Mouse (Mus musculus) neutrophil, adult 5-6 weeks (primary cell): ENCODE results near the gene Mmel1. TPM values are rescaled to one million over a fixed set of nuclear protein-coding genes. Genes with fewer than 3 reads are reported as not detected.

Experiments used
- ATAC-seq: fragments of 151-379, 151-347 bp; 2 replicates; pipeline ENCODE4 v1.8.0; 2017; ENCODE audit warnings: mild to moderate bottlenecking, moderate TSS enrichment; ENCODE audit not compliant: insufficient number of reproducible peaks, poor library complexity, low FRiP score, severe bottlenecking; ENCODE audit errors: extremely low read depth
- total RNA-seq: library from RNA; stranded (forward); fragments of 200-1000 nt; gene quantifications from 2 replicates; pipeline ENCODE4 v1.2.3, GENCODE M21; 2017

The Mmel1 gene
- total RNA-seq, 1 experiment from 2014 or later, result not detected

DNA sequence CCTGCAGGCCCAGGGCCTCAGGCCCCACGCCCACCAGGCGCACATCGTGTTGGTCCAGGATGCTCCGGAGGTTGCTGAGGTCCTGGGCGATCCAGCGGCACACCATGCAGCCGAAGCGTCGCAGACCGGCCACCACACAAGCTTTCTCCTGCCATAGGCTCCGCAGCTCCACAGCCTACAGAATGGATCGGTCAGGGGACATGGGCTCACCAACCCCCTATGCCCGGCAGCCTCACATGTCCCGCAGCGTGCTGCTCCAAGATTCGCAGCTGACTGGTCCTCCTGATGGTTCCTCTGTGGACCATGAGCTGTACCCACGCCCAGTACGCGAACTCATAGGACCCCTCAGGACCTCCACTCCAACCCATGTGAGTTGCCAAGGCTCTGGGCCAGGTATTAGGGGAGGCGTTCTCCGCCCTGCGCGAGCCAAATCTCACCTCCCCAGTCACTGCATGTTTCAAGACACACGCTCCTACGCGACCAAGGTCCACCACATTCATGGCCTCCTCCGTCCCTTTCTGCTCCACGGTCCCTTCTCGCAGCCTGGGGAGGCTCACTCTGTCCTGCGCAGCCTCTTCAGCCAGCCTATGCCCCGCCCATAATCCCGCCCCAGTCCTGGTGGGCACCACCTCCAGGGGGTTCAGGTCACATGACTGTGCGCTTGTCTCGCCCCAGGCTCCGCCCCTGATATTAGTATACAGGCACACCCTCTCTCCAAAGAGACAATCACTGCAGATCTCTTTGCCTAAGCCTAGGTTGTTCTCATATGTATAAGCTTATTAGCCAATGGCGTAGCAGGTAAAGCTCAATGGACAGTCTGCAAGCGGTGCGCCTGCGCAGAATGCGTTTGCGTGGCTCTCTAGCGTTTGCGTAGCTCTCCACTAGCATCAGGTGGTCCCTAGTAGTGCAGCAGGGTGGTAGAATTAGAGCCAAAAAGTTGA lies 29.4 kb downstream of the Mmel1 start, which contains the start of gene Fam213b:
Gene Fam213b, minus strand, starts transcription at position 630 of the 941 bp plus-strand sequence.
- peak; percentile 80 for ATAC-seq

DNA sequence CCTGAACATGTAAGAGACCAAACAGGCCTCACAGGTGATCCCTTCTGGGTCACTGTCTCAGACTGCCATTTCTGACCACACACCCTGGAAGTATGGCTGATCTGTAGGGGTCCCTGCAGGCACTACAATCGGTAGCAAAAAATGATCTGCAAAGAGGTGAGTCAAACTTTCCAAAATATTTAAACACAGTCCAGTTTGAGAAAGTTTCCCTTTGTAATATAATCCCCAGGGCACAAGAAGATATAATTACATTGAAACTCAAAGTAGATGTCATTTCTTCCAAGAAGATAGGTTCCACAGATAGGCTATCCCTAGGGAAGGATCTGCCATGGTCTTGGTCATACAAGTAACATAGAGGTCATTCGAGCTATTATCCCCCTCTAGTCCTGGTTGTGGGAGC lies 33.0 kb downstream of the Mmel1 start:
- ATAC-seq, result no peak

DNA sequence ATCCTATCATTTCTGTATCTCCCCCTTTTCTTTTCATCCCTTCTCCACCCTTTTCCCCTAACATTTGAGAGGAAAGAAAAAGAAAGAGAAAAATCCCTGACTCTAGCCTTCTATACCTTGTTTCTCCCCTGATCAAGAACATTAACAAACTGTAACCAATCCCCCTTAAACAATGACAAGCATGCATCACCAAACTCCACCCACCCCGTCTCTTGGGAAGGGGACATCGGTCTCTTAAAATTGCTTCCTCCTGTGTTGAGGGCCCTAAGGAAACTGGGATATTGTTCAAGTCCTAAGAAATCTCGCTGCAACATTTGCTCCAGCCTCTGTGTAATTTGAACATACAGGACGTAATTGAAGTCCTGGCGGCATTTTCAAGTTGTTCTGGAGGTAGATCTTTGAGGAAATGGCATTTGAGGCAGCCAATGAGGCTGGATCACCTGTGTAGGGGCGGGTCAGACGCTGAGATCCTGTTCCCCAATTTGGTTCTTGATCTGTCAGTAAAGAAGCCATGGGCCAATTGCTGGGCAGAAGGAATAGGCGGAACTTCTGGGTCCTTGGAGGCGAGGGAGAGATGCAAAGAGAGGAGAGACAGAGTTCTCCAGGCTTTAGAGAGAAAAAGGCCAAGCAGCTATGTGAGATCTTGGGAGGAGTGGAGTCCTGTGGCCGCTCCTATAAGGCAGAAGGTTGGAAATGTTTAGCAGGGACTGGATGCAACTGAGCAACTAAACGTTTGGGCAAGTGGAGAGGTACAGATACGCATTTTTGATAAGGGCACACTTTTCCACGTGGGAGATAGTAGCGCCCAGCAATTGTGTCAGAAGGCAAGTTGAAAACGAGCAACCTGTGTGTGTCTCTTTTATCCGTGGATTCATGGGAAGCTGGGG lies 35.0 kb downstream of the Mmel1 start:
- peak; percentile 95 for ATAC-seq

DNA sequence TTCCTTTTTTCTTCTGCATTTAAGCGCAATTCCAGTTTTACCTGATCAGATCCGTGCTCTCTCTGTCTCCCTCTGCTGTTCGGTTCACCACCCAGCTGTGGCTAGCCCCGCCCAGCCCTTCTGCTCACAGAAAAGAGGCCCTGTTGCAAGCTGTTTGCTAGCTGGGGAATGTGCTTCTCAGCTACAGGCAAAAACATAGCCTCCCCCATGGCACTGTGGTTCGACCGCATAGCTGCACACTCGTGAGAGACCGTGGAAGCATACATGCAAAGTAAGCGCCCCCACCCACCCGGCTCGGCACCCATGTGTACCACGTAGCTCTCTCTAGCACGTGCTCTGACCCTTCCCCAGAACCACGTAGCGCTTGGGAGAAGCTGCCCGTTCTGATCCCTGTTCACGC lies 38.4 kb downstream of the Mmel1 start:
- ATAC-seq, result peak; percentile 46; the same call in 1 of the 2 replicates

DNA sequence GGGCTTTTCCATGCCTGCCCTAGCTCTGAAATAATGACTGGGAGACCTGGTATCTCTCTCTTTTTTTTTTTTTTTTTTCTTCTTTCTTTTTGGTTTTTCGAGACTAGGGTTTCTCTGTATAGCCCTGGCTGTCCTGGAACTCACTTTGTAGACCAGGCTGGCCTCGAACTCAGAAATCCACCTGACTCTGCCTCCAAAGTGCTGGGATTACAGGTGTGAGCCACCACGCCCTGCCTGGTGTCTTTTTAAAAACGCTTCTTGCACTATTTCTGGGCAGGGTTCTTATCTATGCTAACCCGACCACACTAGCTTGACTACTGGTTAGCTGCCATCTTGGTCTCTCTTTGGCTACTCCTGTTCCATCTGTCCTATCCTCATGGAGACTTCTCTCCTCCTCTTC lies 39.1 kb downstream of the Mmel1 start:
- no peak for ATAC-seq

DNA sequence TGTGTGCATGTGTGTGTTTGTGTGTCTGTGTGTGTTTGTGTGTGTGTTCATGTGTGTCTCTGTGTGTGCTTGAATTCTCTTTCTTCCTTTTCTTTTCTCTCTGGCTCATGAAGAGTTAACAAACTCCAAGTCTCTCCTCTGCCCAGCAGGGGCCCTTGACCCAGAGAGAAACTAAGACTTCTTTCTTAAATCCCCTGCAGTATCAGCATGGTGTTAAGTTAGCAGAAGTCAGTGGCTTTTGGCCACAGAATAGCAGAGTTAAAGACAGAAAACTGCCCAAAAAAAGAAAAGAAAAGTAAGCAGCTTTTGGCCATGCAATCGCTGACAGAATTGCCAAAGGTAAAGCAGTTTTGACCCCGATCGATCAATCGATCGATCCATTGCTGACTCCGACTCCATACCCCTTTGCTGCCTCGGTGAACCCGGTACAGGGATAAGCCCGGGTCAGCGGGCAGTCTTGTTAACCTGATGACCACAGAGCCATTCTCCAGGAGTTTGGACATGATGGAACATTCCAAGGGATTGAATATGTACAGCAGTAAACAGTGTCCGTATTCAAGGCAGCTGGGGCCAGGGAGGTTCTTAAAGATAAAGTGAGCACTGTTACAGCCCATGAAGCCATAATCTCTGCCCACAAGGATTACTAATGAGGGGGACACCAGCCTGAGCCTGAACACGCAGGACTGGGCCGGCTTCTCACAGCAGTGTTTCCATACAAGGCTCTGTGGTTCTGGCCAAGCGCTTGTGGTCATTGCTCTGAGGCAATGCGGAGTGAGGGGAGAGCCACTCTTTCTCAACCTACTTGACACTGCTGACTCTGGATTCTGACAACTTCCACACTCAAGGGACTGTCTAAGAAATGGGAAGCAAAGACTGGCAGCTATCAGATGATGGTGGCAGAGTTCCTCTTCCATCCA lies 41.5 kb downstream of the Mmel1 start:
- ATAC-seq, result peak; percentile 92

DNA sequence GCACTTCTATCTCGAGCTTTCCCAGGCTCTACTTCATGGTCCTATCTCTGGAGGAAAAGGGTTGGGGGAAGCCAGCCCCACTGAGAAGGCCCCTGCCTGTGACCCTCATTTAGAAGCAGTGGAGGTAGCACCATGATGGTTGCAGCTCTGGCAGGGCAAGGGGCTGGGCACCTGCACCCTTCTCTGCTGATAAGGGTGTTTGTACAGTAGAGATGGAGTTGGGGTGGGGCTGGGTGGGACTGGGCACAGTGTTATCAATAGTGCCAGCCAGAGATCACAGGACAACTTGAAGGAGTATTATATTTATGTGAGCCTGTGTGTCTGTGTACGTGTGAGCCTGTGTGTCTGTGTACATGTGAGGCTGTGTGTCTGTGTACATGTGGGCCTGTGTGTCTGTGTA lies 42.3 kb downstream of the Mmel1 start:
- ATAC-seq, result no peak

DNA sequence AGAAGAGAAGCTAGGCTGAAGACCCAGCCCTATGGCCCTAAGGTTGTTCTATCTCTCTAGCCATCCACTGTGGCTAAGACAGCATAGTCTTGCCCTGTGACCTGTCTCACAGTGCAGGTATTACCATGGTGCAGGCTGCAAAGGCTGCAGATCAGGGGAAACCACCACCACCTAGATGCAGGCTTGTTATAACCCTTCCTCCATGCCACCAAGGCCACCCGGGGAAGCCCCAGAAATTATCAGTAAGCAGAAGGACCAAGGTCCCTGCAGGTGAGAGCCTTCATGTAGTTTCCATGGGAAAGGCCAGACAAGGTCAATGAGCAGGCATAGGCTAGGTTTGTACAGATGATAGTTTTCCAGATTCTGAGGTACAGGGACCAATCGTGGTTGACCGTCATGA lies 44.5 kb downstream of the Mmel1 start:
- no peak for ATAC-seq

DNA sequence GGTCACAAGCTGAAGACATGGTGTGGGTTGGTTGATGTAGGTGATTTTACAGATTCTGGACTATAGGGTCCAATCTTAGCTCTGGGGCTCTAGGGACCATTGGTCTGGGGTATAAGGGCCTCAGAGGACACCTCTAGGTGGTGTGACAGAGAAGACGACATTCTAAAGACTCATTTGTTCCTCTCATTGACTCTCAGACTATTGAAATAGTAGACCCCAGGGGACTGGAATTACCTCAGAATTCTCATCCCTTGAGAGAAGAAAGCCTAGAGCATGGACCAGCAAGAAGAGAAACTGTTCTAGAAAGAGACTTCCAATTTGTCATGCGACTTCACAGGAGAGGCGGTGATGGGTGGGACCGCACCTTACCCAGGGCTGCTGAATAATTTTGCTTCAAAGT lies 44.9 kb downstream of the Mmel1 start:
- no peak for ATAC-seq

DNA sequence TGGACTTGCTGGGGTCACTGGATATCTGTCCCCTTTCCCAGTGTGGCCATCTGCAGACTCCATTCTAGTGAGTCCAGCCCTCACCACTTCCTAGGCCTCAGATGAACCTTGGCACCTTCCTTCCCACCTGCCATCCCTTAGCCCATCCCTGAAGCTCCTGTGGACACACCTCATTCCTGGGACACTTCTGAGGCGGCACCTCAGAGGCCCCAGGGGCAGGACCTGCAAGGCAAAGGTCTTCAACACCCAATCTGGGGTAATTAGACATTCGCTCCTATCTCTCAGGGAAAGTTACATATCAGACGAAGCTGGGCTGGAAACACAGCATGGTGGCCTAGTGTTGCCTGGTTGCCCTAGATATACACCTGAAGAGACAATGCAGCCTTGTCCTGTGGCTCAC lies 45.3 kb downstream of the Mmel1 start:
- no peak for ATAC-seq

DNA sequence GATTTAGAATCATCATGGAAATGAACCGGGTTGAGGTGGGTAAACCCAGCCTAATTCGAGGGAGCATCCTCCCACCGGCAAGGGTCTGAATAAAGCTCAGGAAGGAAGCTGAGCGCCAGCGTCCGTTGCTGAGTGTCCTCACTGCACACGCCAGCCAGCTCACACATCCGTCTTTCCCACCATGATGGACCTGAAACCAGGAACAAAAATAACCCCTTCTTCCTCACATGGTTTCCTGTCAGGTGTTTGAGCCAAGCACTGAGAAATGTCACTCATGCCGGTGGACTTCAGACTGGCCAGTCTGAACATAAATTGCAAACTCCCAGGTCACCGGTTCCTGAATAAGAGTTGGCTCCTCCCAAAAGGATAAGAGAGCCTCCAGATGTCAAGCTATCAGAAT lies 45.9 kb downstream of the Mmel1 start:
- ATAC-seq, result no peak

DNA sequence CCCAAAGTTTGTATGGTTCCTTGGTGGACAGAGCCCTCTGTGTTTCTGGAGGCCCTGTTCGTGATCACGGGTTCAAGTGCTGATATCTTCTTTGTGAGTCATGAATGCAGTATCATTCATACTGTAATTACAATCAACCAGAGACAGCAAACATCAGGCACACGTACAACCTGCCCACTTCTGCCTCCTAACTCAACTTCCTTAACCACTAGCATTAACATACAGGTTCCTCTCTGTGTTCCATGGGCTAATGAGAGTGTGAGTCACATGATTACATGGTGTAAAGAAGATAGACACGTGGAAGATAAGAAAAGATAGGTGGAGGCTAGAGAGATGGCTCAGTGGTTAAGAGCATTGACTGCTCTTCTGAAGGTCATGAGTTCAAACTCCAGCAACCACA lies 47.3 kb downstream of the Mmel1 start:
- no peak for ATAC-seq

DNA sequence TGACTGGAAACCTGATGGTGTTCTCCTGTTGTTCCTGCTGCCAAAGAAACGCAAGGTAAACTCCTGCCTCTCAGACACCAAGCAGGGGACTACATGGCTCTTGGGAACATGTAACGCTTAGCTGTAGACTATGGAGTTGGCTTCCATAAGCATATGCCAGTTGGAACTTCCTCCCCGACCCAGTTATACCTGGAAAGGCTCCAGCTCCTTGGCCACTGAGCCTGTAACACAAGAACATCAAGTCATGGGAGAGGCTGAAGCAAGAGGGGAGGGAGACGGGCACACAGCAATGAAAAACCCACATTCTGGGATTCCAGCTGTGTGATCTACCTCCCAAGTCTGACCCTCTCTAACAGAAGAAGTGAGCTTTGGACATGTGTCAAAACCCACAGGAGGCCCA lies 52.9 kb downstream of the Mmel1 start:
- ATAC-seq, result no peak

DNA sequence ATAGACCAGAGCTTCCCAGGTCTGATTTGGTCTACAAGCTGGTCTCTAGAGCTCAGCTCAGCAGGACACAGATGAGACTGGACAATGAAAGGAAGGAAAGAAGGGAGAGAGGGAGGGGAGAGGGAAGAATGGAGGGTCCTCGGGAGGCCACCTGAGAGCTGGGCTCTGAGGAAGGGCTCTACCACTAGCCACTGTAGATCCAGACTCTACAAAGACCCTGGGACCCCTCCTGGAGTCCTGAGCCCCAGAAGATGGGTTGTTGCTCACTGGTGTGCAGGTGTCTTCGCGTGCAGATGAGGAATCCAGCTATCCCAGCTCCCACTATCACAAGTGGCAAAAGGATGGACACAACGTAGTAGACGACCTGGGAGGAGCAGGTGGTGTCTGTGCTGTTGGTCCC lies 53.5 kb downstream of the Mmel1 start:
- ATAC-seq, result no peak

DNA sequence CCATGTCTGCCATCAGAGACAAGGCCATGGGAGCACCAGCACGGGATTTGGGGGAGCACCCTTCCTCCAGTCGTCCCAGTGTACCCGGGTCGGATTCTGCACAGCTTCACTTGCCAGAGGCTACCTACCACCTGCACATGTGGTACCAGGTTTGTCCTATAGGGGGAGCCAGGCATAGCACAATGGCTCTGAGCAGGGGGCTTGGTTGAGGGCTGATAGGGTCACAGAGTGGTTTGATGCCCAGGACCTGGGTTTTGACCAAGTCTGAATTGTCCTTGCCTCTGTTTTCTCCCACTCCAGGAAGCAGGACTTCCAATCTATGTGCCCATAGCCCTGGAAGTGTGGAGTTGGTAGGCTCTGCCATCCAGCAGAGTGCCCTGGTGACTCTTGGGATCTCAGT lies 56.0 kb downstream of the Mmel1 start:
- peak; percentile 18; the same call in 1 of the 2 replicates for ATAC-seq

DNA sequence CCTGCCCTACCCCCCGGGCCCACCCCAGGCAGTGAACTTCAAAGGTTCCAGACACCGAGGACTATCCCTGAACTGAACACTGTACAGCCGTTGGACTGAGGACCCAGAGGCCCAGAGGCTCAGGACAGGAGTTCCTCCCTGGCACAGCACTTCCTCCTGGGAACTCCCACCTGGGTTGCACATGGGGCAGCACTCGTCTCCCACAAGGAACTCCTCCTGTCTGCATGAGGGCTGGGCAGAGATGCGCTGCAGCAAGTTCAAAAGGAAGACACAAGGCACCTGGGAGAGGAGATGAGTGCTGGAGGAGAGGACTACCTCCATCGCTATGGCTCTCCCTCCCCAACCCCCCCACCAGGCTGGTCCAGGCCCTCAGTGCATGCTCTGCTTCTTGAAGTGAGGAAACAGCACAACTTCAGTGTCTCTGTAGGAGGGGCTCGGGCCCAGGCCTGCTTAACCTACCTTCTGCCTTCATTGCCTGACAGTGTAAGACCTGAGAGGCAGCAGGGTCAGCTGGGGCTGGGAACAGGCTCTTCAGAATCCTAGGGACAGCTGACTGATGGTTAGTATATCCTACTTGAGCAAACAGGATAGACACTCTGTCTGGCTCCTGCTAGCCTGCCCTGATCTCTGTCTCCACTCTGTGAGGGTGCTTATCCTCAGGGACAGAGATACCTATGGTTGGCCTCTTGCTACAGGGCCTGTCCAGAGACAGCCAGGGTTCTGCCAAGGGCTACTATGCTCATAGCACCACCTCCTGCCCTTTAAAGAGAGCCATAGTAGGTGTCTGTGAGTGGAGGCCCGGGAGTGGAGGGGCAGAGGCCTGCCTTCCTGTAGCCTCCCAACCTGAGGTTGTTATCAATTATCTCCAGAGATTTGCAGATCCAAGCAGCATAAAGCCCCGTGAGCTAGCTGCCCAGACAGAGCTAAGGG lies 57.8 kb downstream of the Mmel1 start:
- ATAC-seq, result no peak

DNA sequence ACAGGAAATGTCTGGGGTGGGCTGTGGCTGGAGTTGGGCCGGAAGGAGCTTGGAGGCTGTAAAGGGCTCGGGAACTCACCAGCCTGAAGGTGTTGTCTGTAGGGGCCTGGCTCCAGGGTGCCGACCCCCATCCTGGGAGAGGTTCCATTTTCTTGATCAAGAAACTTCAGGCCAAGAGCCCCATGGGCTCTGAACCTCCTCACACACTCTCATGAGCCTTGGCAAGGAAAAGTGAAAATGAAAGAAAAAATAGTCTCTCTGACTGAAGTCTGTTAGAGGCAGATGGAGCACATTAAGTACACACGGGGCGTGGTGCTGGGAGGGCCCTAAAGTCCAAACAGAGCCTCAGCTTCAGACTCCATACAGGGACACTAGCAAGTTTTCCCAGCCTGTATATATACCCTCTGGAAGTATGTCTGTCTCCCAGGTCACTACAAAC lies 58.5 kb downstream of the Mmel1 start:
- ATAC-seq, result 0 out of 2 replicates have a peak, but pooled peaks have one; percentile 20
